Mouse (Mus musculus) lung, embryonic 16.5 days (tissue): ENCODE measurements around the gene Syn3. TPM values are rescaled to one million over a fixed set of nuclear protein-coding genes. Genes with fewer than 3 reads are reported as not detected.
A peak's percentile ranks its signal among the peaks of the same experiment; 100 is the strongest.

Source experiments
- ATAC-seq: fragments of 200-750 bp; cut with Nextera tagmentation; 2 replicates; pipeline ENCODE4 v1.8.0; 2017; ENCODE audit warnings: low read depth, mild to moderate bottlenecking, moderate library complexity
- H3K27ac ChIP-seq: fragments of 300-500 bp; sonication (generic); 2 replicates; pipeline ENCODE4 v1.5.1; 2014; ENCODE audit warnings: mild to moderate bottlenecking, control low read depth, low read length
- H3K27me3 ChIP-seq: fragments of 300-500 bp; sonication (generic); 2 replicates; pipeline ENCODE4 v1.6.1; 2014; ENCODE audit warnings: low read depth, low read length, mixed read lengths; ENCODE audit not compliant: control insufficient read depth, insufficient read depth
- H3K36me3 ChIP-seq: fragments of 300-500 bp; sonication (generic); 2 replicates; pipeline ENCODE4 v1.6.1; 2014; ENCODE audit warnings: low read length; ENCODE audit not compliant: control insufficient read depth, insufficient read depth
- H3K4me1 ChIP-seq: fragments of 300-500 bp; sonication (generic); replicated peaks from 2 replicates; pipeline ENCODE4 v1.6.1; 2014; ENCODE audit warnings: low read length, mixed read lengths; ENCODE audit not compliant: control insufficient read depth, insufficient read depth
- H3K4me2 ChIP-seq: fragments of 300-500 bp; sonication (generic); 2 replicates; pipeline ENCODE4 v1.6.1; 2014; ENCODE audit warnings: low read depth, low read length, control low read depth
- H3K4me3 ChIP-seq: fragments of 300-500 bp; sonication (generic); 2 replicates; pipeline ENCODE4 v1.5.1; 2014; ENCODE audit warnings: mild to moderate bottlenecking, low read length, control low read depth
- H3K9ac ChIP-seq: fragments of 300-500 bp; sonication (generic); 2 replicates; pipeline ENCODE4 v1.6.1; 2014; ENCODE audit warnings: low read length, control low read depth
- H3K9me3 ChIP-seq: fragments of 300-500 bp; sonication (generic); 2 replicates; pipeline ENCODE4 v1.6.1; 2016; ENCODE audit warnings: low read length; ENCODE audit not compliant: control insufficient read depth
- WGBS: fragments of 180-500 bp; shearing (Covaris S2); extraction: QIAGEN DNeasy Blood & Tissue Kit; methylation state at CpG from one replicate; pipeline ENCODE4 v1.1.7; 2014; 5-methylcytosine and 5-hydroxymethylcytosine counted together
- polyA plus RNA-seq: library from polyadenylated mRNA; unstranded; fragments of >200 nt; fragmentation: Nextera tagmentation; extraction: Ambion mirVana; gene quantifications from 2 replicates; pipeline ENCODE4 v1.2.1, GENCODE M21; 2015

Syn3 gene
- polyA plus RNA-seq, 1 experiment from 2014 or later, result 2.8 TPM

DNA sequence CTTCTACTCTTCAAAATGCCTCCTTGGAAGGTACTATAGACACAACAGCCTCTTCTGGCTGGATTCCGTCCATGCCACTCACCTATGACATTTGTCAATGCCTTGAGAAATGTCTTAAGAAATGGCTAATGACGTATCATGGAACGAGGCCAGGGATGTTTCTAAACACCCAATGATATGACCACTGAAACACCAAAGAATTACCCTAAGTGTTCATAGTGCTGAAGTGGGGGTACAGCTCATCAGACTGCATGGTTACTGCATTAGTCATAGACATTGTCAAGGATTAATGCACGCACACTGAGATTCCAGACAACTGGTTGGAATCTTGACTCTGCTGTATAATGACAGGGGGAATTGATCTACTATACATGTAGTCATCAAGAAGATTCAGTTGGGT is 325.4 kb downstream of the Syn3 start:
- Histone ChIP-seq H3K27me3 (no peaks in the 10 kb centered on the region), H3K9ac (no peak overlapping the region), H3K9me3 (no peaks in the 10 kb centered on the region), H3K27ac (no peak overlapping the region), H3K4me2 (no peak overlapping the region), H3K4me3 (no peak overlapping the region), H3K36me3 (no peaks in the 10 kb centered on the region), H3K4me1 (no peaks in the 10 kb centered on the region)
- ATAC-seq, result no peak
- WGBS, result 76% methylated on average over 4 of the region's 4 CpGs

DNA sequence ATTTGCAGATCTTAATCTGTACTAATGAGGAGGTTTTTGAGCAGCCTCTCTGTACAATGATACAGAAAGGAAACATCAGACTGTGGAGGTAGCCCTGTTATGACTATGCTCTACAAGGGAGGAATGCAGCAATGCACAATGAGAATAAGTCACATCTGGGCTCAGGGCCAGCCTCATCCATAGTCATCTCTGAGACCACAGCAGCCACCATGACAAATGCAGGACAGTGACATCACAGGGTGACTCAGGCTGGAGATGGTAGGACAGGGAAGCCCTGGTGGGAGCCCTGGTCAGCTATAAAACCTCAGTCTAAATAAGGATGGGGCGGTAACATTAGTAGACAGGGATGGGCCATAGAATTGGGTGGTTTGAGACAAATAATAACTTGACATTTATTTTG is 327.4 kb downstream of the Syn3 start:
- no peak overlapping the region for H3K9ac ChIP-seq
- no peak for ATAC-seq

DNA sequence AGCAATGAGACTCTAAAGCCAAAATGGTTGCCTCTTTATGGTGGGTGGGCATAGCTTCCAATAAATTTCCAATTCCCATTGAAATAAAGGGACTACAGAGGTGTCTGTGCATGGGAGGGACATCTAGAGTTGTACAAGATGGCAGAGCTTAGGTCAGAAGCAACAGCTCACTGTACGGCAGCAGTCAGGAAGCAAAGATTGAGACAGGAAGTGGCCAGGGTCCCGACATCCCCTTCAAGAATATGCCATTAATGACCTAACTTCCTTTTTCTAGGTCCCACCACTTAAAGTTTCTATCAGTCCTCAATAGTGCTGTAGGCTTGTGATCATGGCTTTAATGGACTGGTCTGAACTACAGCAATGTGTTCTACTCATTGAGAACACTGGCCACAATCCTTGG is 330.6 kb downstream of the Syn3 start:
- H3K4me1 ChIP-seq, result peaks cover 6% of the 10 kb centered on the region
- H3K27me3 ChIP-seq, result no peaks in the 10 kb centered on the region
- no peak overlapping the region for H3K27ac ChIP-seq
- H3K4me2 ChIP-seq, result no peak overlapping the region
- no peak overlapping the region for H3K9ac ChIP-seq
- H3K9me3 ChIP-seq, result no peaks in the 10 kb centered on the region
- no peak overlapping the region for H3K4me3 ChIP-seq
- 82% methylated on average over 2 of the region's 2 CpGs for WGBS
- no peak for ATAC-seq
- no peaks in the 10 kb centered on the region for H3K36me3 ChIP-seq

More for the DNA sequence above, 327.4 kb downstream of the Syn3 start:
- H3K36me3 ChIP-seq, result no peaks in the 10 kb centered on the region
- no peak overlapping the region for H3K4me3 ChIP-seq
- WGBS, result 89% methylated on average over 1 of the region's 1 CpGs
- no peak overlapping the region for H3K27ac ChIP-seq
- no peak overlapping the region for H3K4me2 ChIP-seq
- H3K27me3 ChIP-seq, result no peaks in the 10 kb centered on the region
- H3K4me1 ChIP-seq, result peaks cover 6% of the 10 kb centered on the region
- no peaks in the 10 kb centered on the region for H3K9me3 ChIP-seq

DNA sequence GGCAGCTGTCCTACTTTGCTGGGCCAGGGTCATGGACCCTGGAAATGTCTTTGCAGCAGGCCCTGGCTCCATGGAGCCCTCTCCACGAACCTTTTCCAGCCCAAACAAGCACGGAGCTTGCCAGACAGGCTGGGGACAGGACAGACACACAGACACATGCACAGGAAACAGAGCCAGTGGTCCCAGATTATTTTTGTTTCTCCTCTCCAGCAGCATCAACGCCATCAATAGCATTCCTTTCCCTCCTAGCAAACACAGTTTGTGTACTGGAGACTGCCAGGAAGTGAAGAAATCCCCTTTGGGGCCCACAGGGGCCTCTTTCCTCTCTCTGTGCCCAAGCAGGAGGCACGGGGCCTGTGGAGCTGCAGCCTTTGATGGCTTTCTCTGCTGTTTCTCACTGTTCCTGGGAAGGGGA is 331.8 kb downstream of the Syn3 start:
- Histone ChIP-seq H3K4me1 (peaks cover 6% of the 10 kb centered on the region), H3K9ac (peak overlapping the region; percentile 47; the same call in 1 of the 2 replicates), H3K4me2 (no peak overlapping the region), H3K4me3 (no peak overlapping the region), H3K9me3 (no peaks in the 10 kb centered on the region), H3K27me3 (no peaks in the 10 kb centered on the region), H3K36me3 (no peaks in the 10 kb centered on the region), H3K27ac (peak overlapping the region; percentile 64)
- peak; percentile 38; the same call in 1 of the 2 replicates for ATAC-seq
- 10% methylated on average over 4 of the region's 4 CpGs for WGBS

DNA sequence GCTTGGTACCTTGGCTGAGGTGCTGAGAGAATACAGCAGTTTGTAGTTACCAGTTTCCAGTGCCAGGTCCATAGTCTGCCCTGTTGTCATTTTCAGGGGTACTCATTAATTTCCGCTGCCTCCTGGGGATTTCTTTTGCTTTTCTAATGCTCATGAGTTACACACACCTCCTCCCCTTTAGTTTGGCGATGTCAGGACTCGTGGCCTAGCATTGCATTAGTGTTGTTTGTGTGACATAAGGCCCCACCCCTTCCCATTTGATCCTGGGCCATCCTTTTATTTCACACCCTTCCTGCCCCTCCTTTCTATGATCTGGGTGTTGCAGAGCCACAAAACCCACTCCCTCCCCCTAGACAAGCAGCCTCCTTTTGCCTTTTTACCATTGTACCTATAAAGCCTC is 334.6 kb downstream of the Syn3 start:
- Histone ChIP-seq H3K4me2 (no peak overlapping the region), H3K36me3 (no peaks in the 10 kb centered on the region), H3K4me1 (peaks cover 6% of the 10 kb centered on the region), H3K27me3 (no peaks in the 10 kb centered on the region), H3K4me3 (no peak overlapping the region), H3K9me3 (no peaks in the 10 kb centered on the region), H3K9ac (no peak overlapping the region), H3K27ac (no peak overlapping the region)
- ATAC-seq, result no peak
- 46% methylated on average over 3 of the region's 3 CpGs for WGBS

DNA sequence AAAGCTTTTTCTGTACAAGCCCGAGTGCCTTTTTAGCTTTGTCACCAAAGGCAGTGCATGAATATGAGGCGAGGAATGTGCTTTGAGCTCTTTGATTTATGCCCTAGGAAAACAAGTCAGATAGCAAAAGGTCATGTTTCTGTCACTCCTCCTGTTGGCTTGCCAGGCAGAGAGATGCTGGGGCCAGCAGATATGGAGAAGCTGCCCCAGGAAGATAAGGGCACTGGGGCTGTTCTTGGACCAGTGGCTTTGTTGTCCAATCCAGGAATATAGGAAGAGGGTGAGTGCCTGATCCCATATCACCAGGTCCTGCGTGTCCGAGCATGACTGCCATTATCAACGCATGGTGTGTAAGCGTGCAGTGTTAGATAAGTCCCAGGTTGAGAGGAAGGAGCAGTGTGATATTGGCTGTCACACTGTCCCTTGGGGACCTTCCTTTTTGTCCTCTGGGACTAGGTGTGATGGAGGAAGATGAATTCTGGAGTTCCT is 336.9 kb downstream of the Syn3 start:
- no peak overlapping the region for H3K4me3 ChIP-seq
- WGBS, result 53% methylated on average over 6 of the region's 6 CpGs
- peaks cover 2% of the 10 kb centered on the region for H3K4me1 ChIP-seq
- H3K27me3 ChIP-seq, result no peaks in the 10 kb centered on the region
- no peaks in the 10 kb centered on the region for H3K36me3 ChIP-seq
- no peak for ATAC-seq
- H3K9ac ChIP-seq, result no peak overlapping the region
- H3K27ac ChIP-seq, result no peak overlapping the region
- H3K4me2 ChIP-seq, result no peak overlapping the region
- no peaks in the 10 kb centered on the region for H3K9me3 ChIP-seq

DNA sequence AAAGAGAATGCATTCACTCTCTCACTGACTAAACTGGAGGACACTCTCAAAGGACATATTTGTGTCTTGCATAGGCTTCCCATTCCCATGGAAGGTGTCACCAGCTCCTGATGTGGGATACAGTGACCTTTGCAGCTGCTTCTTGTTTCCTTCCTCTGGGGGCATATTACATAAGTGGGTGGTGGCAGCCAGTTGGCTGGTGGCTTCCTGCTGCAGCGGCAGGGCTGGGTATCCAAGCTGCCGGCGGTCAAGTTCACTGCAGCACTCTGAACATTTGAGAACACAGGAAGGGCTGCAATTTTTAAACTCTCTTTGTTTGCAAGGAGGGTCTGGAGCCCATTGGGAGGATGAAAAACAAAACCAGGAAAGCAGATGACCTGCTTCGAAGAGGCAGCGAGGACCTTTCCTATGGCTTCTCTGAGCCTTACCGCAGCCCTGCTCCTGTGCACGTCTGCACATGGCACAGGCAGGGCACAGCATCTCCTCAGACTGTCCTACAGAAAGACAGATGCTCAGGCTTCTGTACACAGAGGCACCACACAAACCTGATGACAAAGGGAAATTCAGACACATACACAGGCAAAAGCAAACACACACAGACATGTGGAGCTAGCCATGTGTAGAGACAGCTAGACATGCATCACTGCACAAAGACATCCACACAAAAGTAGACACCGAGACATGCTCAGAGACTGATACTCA is 340.3 kb downstream of the Syn3 start:
- Histone ChIP-seq H3K4me2 (no peak overlapping the region), H3K9ac (no peak overlapping the region), H3K27ac (peak overlapping the region; percentile 67), H3K4me1 (no peaks in the 10 kb centered on the region), H3K4me3 (no peak overlapping the region), H3K27me3 (no peaks in the 10 kb centered on the region), H3K36me3 (no peaks in the 10 kb centered on the region), H3K9me3 (no peaks in the 10 kb centered on the region)
- peak; percentile 51 for ATAC-seq
- 68% methylated on average over 8 of the region's 8 CpGs for WGBS

DNA sequence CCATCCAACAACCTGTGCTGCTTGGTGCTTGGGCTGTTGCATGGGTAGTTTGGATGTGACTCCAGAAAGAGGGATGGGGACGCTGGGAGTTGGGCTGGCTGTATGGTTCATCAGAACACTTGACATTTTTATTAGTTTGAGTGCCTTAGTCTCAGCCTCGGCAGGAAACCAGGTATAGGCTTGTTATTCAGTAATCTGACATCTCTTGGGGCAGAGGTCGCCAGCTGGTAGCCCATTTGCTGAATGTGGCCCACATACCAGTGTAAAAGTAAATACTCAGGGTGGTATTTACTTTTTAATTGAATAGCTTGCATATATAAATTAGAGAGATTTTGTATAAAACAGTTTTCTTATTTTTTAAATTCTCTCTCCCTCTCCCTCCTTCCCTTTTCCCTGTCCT is 343.4 kb downstream of the Syn3 start:
- Histone ChIP-seq H3K9ac (no peak overlapping the region), H3K27me3 (no peaks in the 10 kb centered on the region), H3K9me3 (no peaks in the 10 kb centered on the region), H3K27ac (no peak overlapping the region), H3K4me1 (no peaks in the 10 kb centered on the region), H3K36me3 (no peaks in the 10 kb centered on the region), H3K4me3 (no peak overlapping the region), H3K4me2 (no peak overlapping the region)
- no peak for ATAC-seq
- WGBS, result 41% methylated on average over 3 of the region's 3 CpGs

DNA sequence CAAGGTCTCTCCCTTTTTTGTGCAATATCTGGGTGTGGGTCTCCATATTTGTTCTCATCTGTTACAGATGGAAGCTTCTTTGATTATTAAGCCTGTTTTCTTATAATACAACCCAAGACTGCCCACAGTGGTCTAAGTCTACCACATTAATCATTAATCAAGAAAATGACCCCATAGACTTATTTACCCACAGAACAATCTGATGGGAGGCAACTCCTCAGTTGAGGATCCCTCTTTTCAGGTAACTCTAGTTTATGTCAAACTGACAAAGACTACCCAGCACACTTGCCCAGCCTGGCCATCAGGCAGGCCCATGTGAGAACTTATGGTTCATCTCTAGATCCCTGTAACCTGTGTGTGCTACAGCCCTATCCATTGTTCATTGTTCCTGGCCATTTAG is 345.5 kb downstream of the Syn3 start:
- Histone ChIP-seq H3K9me3 (no peaks in the 10 kb centered on the region), H3K27ac (no peak overlapping the region), H3K9ac (no peak overlapping the region), H3K4me2 (no peak overlapping the region), H3K4me1 (no peaks in the 10 kb centered on the region), H3K4me3 (no peak overlapping the region), H3K36me3 (no peaks in the 10 kb centered on the region), H3K27me3 (no peaks in the 10 kb centered on the region)
- ATAC-seq, result no peak
